Mouse (Mus musculus) stomach, postnatal 0 days (tissue): ENCODE results near the gene Gm11084.

Experiments
- CTCF ChIP-seq: IDR thresholded peaks from 2 replicates; pipeline ENCODE4 v1.5.1; 2016; ENCODE audit warnings: antibody characterized with exemption, low read depth, mild to moderate bottlenecking, moderate library complexity
- EP300 ChIP-seq: optimal IDR thresholded peaks from 2 replicates; pipeline ENCODE3; 2016; ENCODE audit warnings: antibody characterized with exemption

DNA sequence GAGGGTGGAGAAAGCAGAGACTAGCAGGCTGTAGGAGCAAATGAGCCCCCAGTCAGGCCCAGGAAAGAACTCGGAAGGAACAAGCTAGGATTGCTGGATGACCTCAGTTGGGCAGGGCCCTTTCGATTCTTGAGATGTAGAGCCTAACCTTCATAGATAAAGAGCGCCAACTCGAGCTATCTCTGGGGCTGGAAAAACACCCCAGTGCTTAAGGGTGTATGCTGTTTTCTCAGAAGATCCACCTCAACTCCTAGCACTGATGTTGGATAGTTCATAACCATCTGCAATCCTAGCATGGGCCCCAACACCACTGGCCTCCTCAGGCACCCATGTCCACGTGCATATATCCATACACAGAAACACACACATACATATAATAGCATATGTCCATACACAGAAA is 15.5 kb upstream of the Gm11084 start:
- TF ChIP-seq CTCF (no peak), EP300 (no peak)
